Mouse (Mus musculus) MEL (cell line): ENCODE data around the gene Kcnk13. TPM values are rescaled to one million over a fixed set of nuclear protein-coding genes. Genes with fewer than 3 reads are reported as not detected.

Source experiments
- DNase-seq: peaks from one replicate; pipeline ENCODE4 v3.0.0; 2011; ENCODE audit warnings: low read depth, low spot score
- H3K27ac ChIP-seq: 2 replicates; pipeline ENCODE4 v1.5.1; 2012; ENCODE audit warnings: low read depth, mild to moderate bottlenecking, control low read depth, low read length, moderate library complexity; ENCODE audit not compliant: control insufficient read depth
- H3K27me3 ChIP-seq, 2 experiments: fragments of 150-350 bp in 1 of 2; sonication (generic) in 1 of 2; 2 replicates each; pipeline ENCODE4 v1.6.1; 2012; ENCODE audit warnings: low read length in 2 of 2, mild to moderate bottlenecking in 2 of 2, improper control_type of control experiment in 1 of 2, moderate library complexity in 1 of 2; ENCODE audit not compliant: insufficient read depth in 2 of 2, control insufficient read depth in 1 of 2
- H3K36me3 ChIP-seq, 2 experiments: 2 replicates each; pipeline ENCODE4 v1.6.1; 2012 to 2014; ENCODE audit warnings: low read length in 2 of 2, improper control_type of control experiment in 1 of 2, inconsistent platforms in 1 of 2, mild to moderate bottlenecking in 1 of 2; ENCODE audit not compliant: insufficient read depth in 2 of 2, control insufficient read depth in 1 of 2
- H3K4me1 ChIP-seq, 2 experiments: fragments of 150-350 bp in 1 of 2; sonication (generic) in 1 of 2; 2 replicates each; pipeline ENCODE4 v1.6.1; 2012; ENCODE audit warnings: low read length in 2 of 2, improper control_type of control experiment in 1 of 2, mild to moderate bottlenecking in 1 of 2; ENCODE audit not compliant: insufficient read depth in 2 of 2, control insufficient read depth in 1 of 2
- H3K4me3 ChIP-seq, 2 experiments: fragments of 150-350 bp in 1 of 2; sonication (generic) in 1 of 2; 2 replicates each; pipeline ENCODE4 v1.5.1; 2012; ENCODE audit warnings: low read depth in 2 of 2, low read length in 2 of 2, mild to moderate bottlenecking in 2 of 2, moderate library complexity in 2 of 2, control low read depth in 1 of 2, improper control_type of control experiment in 1 of 2; ENCODE audit not compliant: control insufficient read depth in 1 of 2, insufficient read depth in 1 of 2
- H3K79me2 ChIP-seq: 2 replicates; pipeline ENCODE4 v1.6.1; 2012; ENCODE audit warnings: mild to moderate bottlenecking, low read length, moderate library complexity; ENCODE audit not compliant: control insufficient read depth, poor library complexity, insufficient read depth
- H3K9ac ChIP-seq: 2 replicates; pipeline ENCODE4 v1.6.1; 2012; ENCODE audit warnings: low read depth, mild to moderate bottlenecking, control low read depth, low read length, moderate library complexity; ENCODE audit not compliant: control insufficient read depth, poor library complexity, severe bottlenecking
- H3K9me3 ChIP-seq: fragments of 150-350 bp; sonication (generic); replicated peaks from 2 replicates; pipeline ENCODE4 v1.6.1; 2012; ENCODE audit warnings: mild to moderate bottlenecking, low read length, improper control_type of control experiment, moderate library complexity; ENCODE audit not compliant: insufficient read depth
- BHLHE40 ChIP-seq: IDR thresholded peaks from 2 replicates; pipeline ENCODE4 v1.6.1; 2012; ENCODE audit warnings: low read depth, mild to moderate bottlenecking, inconsistent platforms, low read length, improper control_type of control experiment, borderline replicate concordance
- CHD1 ChIP-seq: IDR thresholded peaks from 2 replicates; pipeline ENCODE4 v1.6.1; 2012; ENCODE audit warnings: low read depth, mild to moderate bottlenecking, inconsistent platforms, low read length, improper control_type of control experiment
- CTCF ChIP-seq, 3 experiments: IDR thresholded peaks in 2 of 3; conservative IDR thresholded peaks in 1 of 3; 2 replicates each; pipeline ENCODE4 v1.5.1; 2011 to 2012; ENCODE audit warnings: low read length in 3 of 3, low read depth in 2 of 3, mild to moderate bottlenecking in 2 of 3, improper control_type of control experiment in 1 of 3, inconsistent platforms in 1 of 3, mixed read lengths in 1 of 3, moderate library complexity in 1 of 3; ENCODE audit not compliant: control insufficient read depth in 1 of 3, insufficient read depth in 1 of 3, poor library complexity in 1 of 3, severe bottlenecking in 1 of 3
- E2F4 ChIP-seq: IDR thresholded peaks from 2 replicates; pipeline ENCODE4 v1.6.1; 2011; ENCODE audit warnings: low read depth, low read length, improper control_type of control experiment, borderline replicate concordance
- ETS1 ChIP-seq: IDR thresholded peaks from 2 replicates; pipeline ENCODE4 v1.6.1; 2012; ENCODE audit warnings: low read depth, mild to moderate bottlenecking, inconsistent platforms, low read length, improper control_type of control experiment, moderate library complexity
- GATA1 ChIP-seq: IDR thresholded peaks from 2 replicates; pipeline ENCODE4 v1.6.1; 2011; ENCODE audit warnings: low read depth, low read length, improper control_type of control experiment
- HCFC1 ChIP-seq: IDR thresholded peaks from 2 replicates; pipeline ENCODE4 v1.6.1; 2012; ENCODE audit warnings: low read depth, mild to moderate bottlenecking, inconsistent platforms, low read length, improper control_type of control experiment, moderate library complexity
- KAT2A ChIP-seq: conservative IDR thresholded peaks from 2 replicates; pipeline ENCODE4 v1.6.1; 2012; ENCODE audit warnings: low read depth, low read length, improper control_type of control experiment, inconsistent platforms
- MAZ ChIP-seq: IDR thresholded peaks from 2 replicates; pipeline ENCODE4 v1.6.1; 2012; ENCODE audit warnings: low read depth, mild to moderate bottlenecking, inconsistent platforms, low read length, improper control_type of control experiment
- MYB ChIP-seq: IDR thresholded peaks from 2 replicates; pipeline ENCODE4 v1.6.1; 2011; ENCODE audit warnings: mild to moderate bottlenecking, low read depth, low read length, improper control_type of control experiment
- POLR2A ChIP-seq, 2 experiments: IDR thresholded peaks; 2 replicates each; pipeline ENCODE4 v1.6.1; 2011 to 2012; ENCODE audit warnings: low read length in 2 of 2, mild to moderate bottlenecking in 2 of 2, control low read depth in 1 of 2, improper control_type of control experiment in 1 of 2, low read depth in 1 of 2, moderate library complexity in 1 of 2; ENCODE audit not compliant: control insufficient read depth in 1 of 2, insufficient read depth in 1 of 2, poor library complexity in 1 of 2
- POLR2AphosphoS2 ChIP-seq: IDR thresholded peaks from 2 replicates; pipeline ENCODE4 v1.6.1; 2011; ENCODE audit warnings: low read length, improper control_type of control experiment
- SIN3A ChIP-seq: IDR thresholded peaks from 2 replicates; pipeline ENCODE4 v1.6.1; 2012; ENCODE audit warnings: low read length, improper control_type of control experiment, inconsistent platforms
- TAL1 ChIP-seq: IDR thresholded peaks from 2 replicates; pipeline ENCODE4 v1.6.1; 2012; ENCODE audit warnings: mild to moderate bottlenecking, inconsistent platforms, low read length, moderate library complexity, mixed read lengths
- TBP ChIP-seq: IDR thresholded peaks from 2 replicates; pipeline ENCODE4 v1.8.0; 2011; ENCODE audit warnings: low read depth, low read length, improper control_type of control experiment
- TCF12 ChIP-seq: IDR thresholded peaks from 2 replicates; pipeline ENCODE4 v1.6.1; 2014; ENCODE audit warnings: low read depth, mild to moderate bottlenecking, inconsistent platforms, low read length, improper control_type of control experiment, moderate library complexity
- UBTF ChIP-seq: IDR thresholded peaks from 2 replicates; pipeline ENCODE4 v1.6.1; 2012; ENCODE audit warnings: low read depth, mild to moderate bottlenecking, inconsistent platforms, low read length, improper control_type of control experiment, moderate library complexity, borderline replicate concordance; ENCODE audit not compliant: insufficient read depth
- USF2 ChIP-seq, 2 experiments: IDR thresholded peaks; 2 replicates each; pipeline ENCODE4 v1.6.1; 2011 to 2012; ENCODE audit warnings: improper control_type of control experiment in 2 of 2, low read length in 2 of 2, borderline replicate concordance in 1 of 2, inconsistent platforms in 1 of 2, low read depth in 1 of 2, mild to moderate bottlenecking in 1 of 2; ENCODE audit not compliant: insufficient read depth in 1 of 2
- ZC3H11A ChIP-seq: IDR thresholded peaks from 2 replicates; pipeline ENCODE4 v1.6.1; 2012; ENCODE audit warnings: low read depth, mild to moderate bottlenecking, inconsistent platforms, low read length, improper control_type of control experiment
- ZMIZ1 ChIP-seq: IDR thresholded peaks from 2 replicates; pipeline ENCODE4 v1.6.1; 2012; ENCODE audit warnings: low read depth, mild to moderate bottlenecking, inconsistent platforms, low read length, improper control_type of control experiment, moderate library complexity
- polyA plus RNA-seq, 2 experiments: library from polyadenylated mRNA; stranded (reverse) in 1 of 2; unstranded in 1 of 2; fragments of >175 nt in 1 of 2; fragments of >200 nt in 1 of 2; gene quantifications; 2 replicates each; pipeline versions ENCODE4 v1.2.1 to v1.2.4; 2012; ENCODE audit warnings: low replicate concordance in 2 of 2, low read depth in 1 of 2; ENCODE audit not compliant: insufficient read length in 2 of 2, insufficient read depth in 1 of 2, missing spikeins in 1 of 2
- total RNA-seq: library from RNA; depleted of rRNA; stranded (reverse); fragments of 300-350 nt; gene quantifications from 2 replicates; pipeline ENCODE4 v1.2.3, GENCODE M21; 2012

The Kcnk13 gene
- total and polyA plus RNA-seq, 3 experiments: not detected

DNA sequence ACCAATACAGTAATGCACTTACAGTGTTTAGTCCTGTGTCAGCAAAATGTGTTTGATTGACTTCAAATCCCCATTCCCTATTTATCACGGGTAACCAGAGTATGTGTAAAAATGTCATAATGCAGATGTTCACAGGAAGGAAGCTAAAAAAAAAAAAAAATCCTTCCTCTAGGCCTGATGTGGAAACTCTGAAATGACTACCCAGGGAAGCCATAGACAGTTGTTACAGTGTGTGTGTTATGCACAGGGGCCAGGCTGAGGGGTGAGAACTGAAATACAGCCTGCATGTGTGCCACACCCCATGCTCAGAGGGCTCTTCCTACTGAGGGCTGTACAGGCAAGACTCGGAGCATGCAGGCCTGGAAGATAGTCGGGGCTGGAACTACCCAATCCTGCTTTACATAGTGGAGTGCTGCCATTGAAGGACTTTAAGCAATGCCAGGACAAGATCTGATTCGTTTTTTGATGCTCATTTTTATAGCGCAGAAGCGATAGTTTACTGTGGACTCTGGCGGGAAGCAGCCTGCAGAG lies 62.5 kb downstream of the Kcnk13 start:
- H3K27me3 ChIP-seq: peaks cover 3 to 7% of the 10 kb centered on the region in 2 experiments
- no peaks in the 10 kb centered on the region for H3K79me2 ChIP-seq
- no peak overlapping the region for H3K4me3 ChIP-seq
- no peaks in the 10 kb centered on the region for H3K9me3 ChIP-seq
- no peak for TF ChIP-seq POLR2A (IDR thresholded peaks at IDR 0.05; ENCODE audit: control insufficient read depth in 1 of 2, insufficient read depth in 1 of 2, low read depth in 1 of 2, low read length in 2 of 2, poor library complexity in 1 of 2)
- TF ChIP-seq POLR2AphosphoS2: no peak
- TF ChIP-seq USF2 (IDR thresholded peaks at IDR 0.05; ENCODE audit: borderline replicate concordance in 1 of 2, insufficient read depth in 1 of 2, low read depth in 1 of 2, low read length in 2 of 2): no peak
- no peak for TF ChIP-seq MYB
- TF ChIP-seq HCFC1: no peak
- TF ChIP-seq MAZ: no peak
- no peak for TF ChIP-seq TBP
- TF ChIP-seq TCF12: no peak
- TF ChIP-seq UBTF: no peak
- TF ChIP-seq CHD1: no peak
- no peak for TF ChIP-seq TAL1
- TF ChIP-seq ZC3H11A: no peak
- TF ChIP-seq GATA1: no peak
- TF ChIP-seq CTCF (IDR thresholded peaks at IDR 0.05 in 2 of 3, conservative IDR thresholded peaks at IDR 0.05 in 1 of 3; ENCODE audit: control insufficient read depth in 1 of 3, insufficient read depth in 1 of 3, low read depth in 2 of 3, low read length in 3 of 3, poor library complexity in 1 of 3, severe bottlenecking in 1 of 3): no peak
- no peak for TF ChIP-seq SIN3A
- no peak overlapping the region for H3K9ac ChIP-seq
- H3K36me3 ChIP-seq: peaks cover 0 to 5% of the 10 kb centered on the region in 2 experiments; a peak in 2 of 4 replicates
- no peak for DNase-seq
- H3K4me1 ChIP-seq: peaks cover 0 to 10% of the 10 kb centered on the region in 2 experiments; a peak in 2 of 4 replicates
- H3K27ac ChIP-seq: no peak overlapping the region

GRCm38 (mm10) chr12:100027281-100027680 lies 63.0 kb downstream of the Kcnk13 start:
- H3K4me3 ChIP-seq: no peak overlapping the region
- no peaks in the 10 kb centered on the region for H3K79me2 ChIP-seq
- H3K9ac ChIP-seq: no peak overlapping the region
- TF ChIP-seq BHLHE40: no peak
- no peak for TF ChIP-seq MAZ
- TF ChIP-seq HCFC1: no peak
- TF ChIP-seq ZC3H11A: no peak
- no peak for TF ChIP-seq KAT2A
- no peak for TF ChIP-seq ZMIZ1
- no peak for TF ChIP-seq E2F4
- no peak for TF ChIP-seq ETS1
- TF ChIP-seq USF2 (IDR thresholded peaks at IDR 0.05; ENCODE audit: borderline replicate concordance in 1 of 2, insufficient read depth in 1 of 2, low read depth in 1 of 2, low read length in 2 of 2): no peak
- TF ChIP-seq CHD1: no peak
- H3K9me3 ChIP-seq: no peaks in the 10 kb centered on the region
- H3K4me1 ChIP-seq: peaks cover 0 to 7% of the 10 kb centered on the region in 2 experiments; a peak in 2 of 4 replicates
- H3K36me3 ChIP-seq: peaks cover 0 to 1% of the 10 kb centered on the region in 2 experiments; a peak in 2 of 4 replicates
- no peak for DNase-seq
- H3K27ac ChIP-seq: no peak overlapping the region
- H3K27me3 ChIP-seq: peaks cover 3 to 7% of the 10 kb centered on the region in 2 experiments
